Mouse (Mus musculus) myocyte (in vitro differentiated cells): ENCODE measurements around the gene Gmnn. TPM values are rescaled to one million over a fixed set of nuclear protein-coding genes. Genes with fewer than 3 reads are reported as not detected.
A peak's percentile ranks its signal among the peaks of the same experiment; 100 is the strongest.

Experiments
- H3K27me3 ChIP-seq: one replicate; pipeline ENCODE4 v1.6.1; 2011; ENCODE audit not compliant: control insufficient read depth, insufficient read depth, insufficient read length
- H3K36me3 ChIP-seq: one replicate; pipeline ENCODE4 v1.6.1; 2011; ENCODE audit not compliant: control insufficient read depth, insufficient read depth
- H3K4me2 ChIP-seq: one replicate; pipeline ENCODE4 v1.6.1; 2011; ENCODE audit warnings: low read depth, control low read depth
- H3K4me3 ChIP-seq: one replicate; pipeline ENCODE4 v1.5.1; 2011; ENCODE audit warnings: mild to moderate bottlenecking, control low read depth, moderate library complexity
- H3K79me2 ChIP-seq: one replicate; pipeline ENCODE4 v1.6.1; 2011; ENCODE audit not compliant: control insufficient read depth, insufficient read depth
- H3ac ChIP-seq: one replicate; pipeline ENCODE4 v1.6.1; 2011; ENCODE audit not compliant: control insufficient read depth, insufficient read length
- CEBPB ChIP-seq: IDR thresholded peaks from 2 replicates; pipeline ENCODE4 v1.6.1; 2011; ENCODE audit warnings: mild to moderate bottlenecking, moderate library complexity; ENCODE audit not compliant: poor library complexity, insufficient read depth, severe bottlenecking
- E2F4 ChIP-seq: IDR thresholded peaks from one replicate; pipeline ENCODE4 v1.6.1; 2011; ENCODE audit warnings: mild to moderate bottlenecking, control low read depth, moderate library complexity; ENCODE audit not compliant: insufficient read depth
- MAX ChIP-seq: IDR thresholded peaks from one replicate; pipeline ENCODE4 v1.6.1; 2011; ENCODE audit warnings: low read depth, mild to moderate bottlenecking, control low read depth
- MYOD1 ChIP-seq, 3 experiments: IDR thresholded peaks; one replicate each; pipeline ENCODE4 v1.6.1; 2011; ENCODE audit warnings: control low read depth in 2 of 3, low read depth in 2 of 3, mild to moderate bottlenecking in 2 of 3, moderate library complexity in 1 of 3; ENCODE audit not compliant: insufficient read length in 2 of 3, control insufficient read depth in 1 of 3
- MYOG ChIP-seq, 3 experiments: IDR thresholded peaks; one replicate each; pipeline ENCODE4 v1.6.1; 2011; ENCODE audit warnings: control low read depth in 2 of 3, low read depth in 2 of 3, mild to moderate bottlenecking in 2 of 3; ENCODE audit not compliant: insufficient read length in 2 of 3, control insufficient read depth in 1 of 3, insufficient read depth in 1 of 3
- POLR2A ChIP-seq: IDR thresholded peaks from one replicate; pipeline ENCODE4 v1.6.1; 2011; ENCODE audit warnings: low read depth, mild to moderate bottlenecking, control low read depth, moderate library complexity; ENCODE audit not compliant: insufficient read length
- POLR2AphosphoS2 ChIP-seq: IDR thresholded peaks from one replicate; pipeline ENCODE4 v1.6.1; 2011; ENCODE audit warnings: low read depth, control low read depth; ENCODE audit not compliant: insufficient read length
- REST ChIP-seq: IDR thresholded peaks from one replicate; pipeline ENCODE4 v1.6.1; 2011; ENCODE audit warnings: mild to moderate bottlenecking, control low read depth, moderate library complexity; ENCODE audit not compliant: insufficient read depth, insufficient read length
- SRF ChIP-seq: IDR thresholded peaks from one replicate; pipeline ENCODE4 v1.6.1; 2011; ENCODE audit warnings: low read depth; ENCODE audit not compliant: control insufficient read depth, insufficient read length
- TCF12 ChIP-seq: IDR thresholded peaks from one replicate; pipeline ENCODE4 v1.6.1; 2011; ENCODE audit warnings: mild to moderate bottlenecking, control low read depth; ENCODE audit not compliant: poor library complexity, insufficient read depth, severe bottlenecking
- TCF3 ChIP-seq: IDR thresholded peaks from one replicate; pipeline ENCODE4 v1.6.1; 2011; ENCODE audit warnings: low read depth, control low read depth; ENCODE audit not compliant: insufficient read length
- USF1 ChIP-seq: IDR thresholded peaks from one replicate; pipeline ENCODE4 v1.6.1; 2011; ENCODE audit warnings: low read depth, mild to moderate bottlenecking, control low read depth, moderate library complexity
- polyA plus RNA-seq: library from polyadenylated mRNA; unstranded; fragments of >200 nt; fragmentation: generic; extraction: Trizol; gene quantifications from one replicate; pipeline ENCODE4 v1.2.1, GENCODE M21; 2012; ENCODE audit warnings: missing spikeins

Gmnn gene
- 10.8 TPM for polyA plus RNA-seq

- H3K36me3 ChIP-seq: no peaks in the 10 kb centered on the region
- peak within 1 kb of the TSS; percentile 78 for H3K4me3 ChIP-seq
- H3K4me2 ChIP-seq: peak within 1 kb of the TSS; percentile 84
- H3K79me2 ChIP-seq: peaks cover 20% of the 10 kb centered on the region
- no peak for TF ChIP-seq TCF3
- no peak for TF ChIP-seq SRF
- no peak for TF ChIP-seq MAX
- TF ChIP-seq POLR2AphosphoS2: peak; percentile 86
- no peak for TF ChIP-seq TCF12
- peak; percentile 92 for TF ChIP-seq E2F4
- TF ChIP-seq CEBPB: no peak
- no peak for TF ChIP-seq MYOG (IDR thresholded peaks at IDR 0.05; ENCODE audit: control insufficient read depth in 1 of 3, insufficient read depth in 1 of 3, insufficient read length in 2 of 3, low read depth in 2 of 3)
- TF ChIP-seq USF1: no peak
- TF ChIP-seq MYOD1 (IDR thresholded peaks at IDR 0.05; ENCODE audit: control insufficient read depth in 1 of 3, insufficient read length in 2 of 3, low read depth in 2 of 3): peak in 1 of 3 experiments; percentile 20
- TF ChIP-seq POLR2A: peak; percentile 79
- TF ChIP-seq REST: no peak
- peak within 1 kb of the TSS; percentile 32 for H3ac ChIP-seq
- H3K27me3 ChIP-seq: no peaks in the 10 kb centered on the region
Observed at GRCm38 (mm10) chr13:24761403-24762227, at the start of gene Gmnn. Gene Gmnn, minus strand, starts transcription at chr13:24761923.

GRCm38 (mm10) chr13:24806079-24806478 lies 44.4 kb upstream of the Gmnn start:
- H3K4me2 ChIP-seq: no peak overlapping the region
- H3K27me3 ChIP-seq: no peaks in the 10 kb centered on the region
- TF ChIP-seq TCF3 (no peak), CEBPB (no peak), MYOG (IDR thresholded peaks at IDR 0.05; ENCODE audit: control insufficient read depth in 1 of 3, insufficient read depth in 1 of 3, insufficient read length in 2 of 3, low read depth in 2 of 3) (no peak), MYOD1 (IDR thresholded peaks at IDR 0.05; ENCODE audit: control insufficient read depth in 1 of 3, insufficient read length in 2 of 3, low read depth in 2 of 3) (no peak), USF1 (no peak), POLR2A (no peak), SRF (no peak), MAX (no peak)
- peaks cover 69% of the 10 kb centered on the region for H3K79me2 ChIP-seq
- no peak overlapping the region for H3ac ChIP-seq
- H3K36me3 ChIP-seq: peaks cover 60% of the 10 kb centered on the region
- no peak overlapping the region for H3K4me3 ChIP-seq

- peak overlapping the region; percentile 81 for H3K4me2 ChIP-seq
- H3K79me2 ChIP-seq: peaks cover 60% of the 10 kb centered on the region
- no peaks in the 10 kb centered on the region for H3K27me3 ChIP-seq
- peaks cover 34% of the 10 kb centered on the region for H3K36me3 ChIP-seq
- H3ac ChIP-seq: no peak overlapping the region
- H3K4me3 ChIP-seq: peak overlapping the region; percentile 85
- no peak for TF ChIP-seq USF1
- no peak for TF ChIP-seq TCF3
- no peak for TF ChIP-seq POLR2A
- TF ChIP-seq MYOG (IDR thresholded peaks at IDR 0.05; ENCODE audit: control insufficient read depth in 1 of 3, insufficient read depth in 1 of 3, insufficient read length in 2 of 3, low read depth in 2 of 3): no peak
- no peak for TF ChIP-seq MYOD1 (IDR thresholded peaks at IDR 0.05; ENCODE audit: control insufficient read depth in 1 of 3, insufficient read length in 2 of 3, low read depth in 2 of 3)
- no peak for TF ChIP-seq REST
- TF ChIP-seq SRF: no peak
- no peak for TF ChIP-seq POLR2AphosphoS2
- TF ChIP-seq TCF12: no peak
- TF ChIP-seq E2F4: no peak
- TF ChIP-seq MAX: no peak
Observed at GRCm38 (mm10) chr13:24803196-24803595, 41.5 kb upstream of the Gmnn start.

GRCm38 (mm10) chr13:24802131-24802691 lies 40.5 kb upstream of the Gmnn start:
- Histone ChIP-seq H3K4me2 (peak overlapping the region; percentile 81), H3K27me3 (no peaks in the 10 kb centered on the region), H3K79me2 (peaks cover 54% of the 10 kb centered on the region), H3K36me3 (peaks cover 24% of the 10 kb centered on the region), H3K4me3 (peak overlapping the region; percentile 85), H3ac (peak overlapping the region; percentile 99)
- peak in 2 of 3 experiments; percentile 12 to 63 for TF ChIP-seq MYOG (IDR thresholded peaks at IDR 0.05; ENCODE audit: control insufficient read depth in 1 of 3, insufficient read depth in 1 of 3, insufficient read length in 2 of 3, low read depth in 2 of 3)
- TF ChIP-seq POLR2AphosphoS2: peak; percentile 43
- peak in 2 of 3 experiments; percentile 26 to 51 for TF ChIP-seq MYOD1 (IDR thresholded peaks at IDR 0.05; ENCODE audit: control insufficient read depth in 1 of 3, insufficient read length in 2 of 3, low read depth in 2 of 3)
- TF ChIP-seq TCF3: no peak
- TF ChIP-seq POLR2A: peak; percentile 21
